Mouse (Mus musculus) midbrain, embryonic 11.5 days (tissue): ENCODE measurements around the gene AI182371. TPM values are rescaled to one million over a fixed set of nuclear protein-coding genes. Genes with fewer than 3 reads are reported as not detected.
A peak's percentile ranks its signal among the peaks of the same experiment; 100 is the strongest.

Source experiments
- ATAC-seq: fragments of 200-750 bp; cut with Nextera tagmentation; 2 replicates; pipeline ENCODE4 v1.8.0; 2017; ENCODE audit warnings: moderate TSS enrichment, moderate library complexity; ENCODE audit not compliant: low FRiP score
- DNase-seq: peaks from one replicate; pipeline ENCODE4 v3.0.0; 2015; ENCODE audit warnings: low spot score; ENCODE audit errors: missing footprints
- H3K27ac ChIP-seq: fragments of 300-500 bp; sonication (generic); 2 replicates; pipeline ENCODE4 v1.5.1; 2014; ENCODE audit warnings: low read depth, low read length
- H3K27me3 ChIP-seq: fragments of 300-500 bp; sonication (generic); 2 replicates; pipeline ENCODE4 v1.6.1; 2014; ENCODE audit warnings: mild to moderate bottlenecking, low read length, moderate library complexity, mixed read lengths; ENCODE audit not compliant: control insufficient read depth, insufficient read depth
- H3K36me3 ChIP-seq: fragments of 300-500 bp; sonication (generic); 2 replicates; pipeline ENCODE4 v1.6.1; 2014; ENCODE audit warnings: mild to moderate bottlenecking, low read length, moderate library complexity, mixed read lengths; ENCODE audit not compliant: control insufficient read depth, insufficient read depth
- H3K4me1 ChIP-seq: fragments of 300-500 bp; sonication (generic); 2 replicates; pipeline ENCODE4 v1.6.1; 2014; ENCODE audit warnings: low read length; ENCODE audit not compliant: control insufficient read depth, insufficient read depth
- H3K4me2 ChIP-seq: fragments of 300-500 bp; sonication (generic); 2 replicates; pipeline ENCODE4 v1.6.1; 2014; ENCODE audit warnings: mild to moderate bottlenecking, moderate library complexity
- H3K4me3 ChIP-seq: fragments of 300-500 bp; sonication (generic); 2 replicates; pipeline ENCODE4 v1.5.1; 2014; ENCODE audit warnings: low read depth, low read length
- H3K9ac ChIP-seq: fragments of 300-500 bp; sonication (generic); 2 replicates; pipeline ENCODE4 v1.6.1; 2014; ENCODE audit warnings: low read length
- H3K9me3 ChIP-seq: fragments of 300-500 bp; sonication (generic); 2 replicates; pipeline ENCODE4 v1.6.1; 2016; ENCODE audit warnings: low read length; ENCODE audit not compliant: control insufficient read depth
- whole genome bisulfite sequencing: fragments of 180-500 bp; shearing (Covaris S2); extraction: QIAGEN DNeasy Blood & Tissue Kit; methylation state at CpG from one replicate; pipeline ENCODE4 v1.1.7; 2014; 5-methylcytosine and 5-hydroxymethylcytosine counted together
- polyA plus RNA-seq: library from polyadenylated mRNA; unstranded; fragments of >200 nt; fragmentation: Nextera tagmentation; extraction: Ambion mirVana; gene quantifications from 2 replicates; pipeline ENCODE4 v1.2.1, GENCODE M21; 2014

Gene AI182371
- polyA plus RNA-seq = not detected in 2 replicates

GRCm38 (mm10) chr2:35101443-35101842, at the start of gene AI182371:
TSS of gene AI182371 (minus strand) at chr2:35101543.
- DNase-seq (no peak), ATAC-seq (no peak)
- no peak within 1 kb of the TSS for H3K27ac ChIP-seq
- no peak within 1 kb of the TSS for H3K9ac ChIP-seq
- no peak within 1 kb of the TSS for H3K4me3 ChIP-seq
- no peaks in the 10 kb centered on the region for H3K4me1 ChIP-seq
- WGBS = 90% methylated on average over 3 of the region's 3 CpGs
- no peaks in the 10 kb centered on the region for H3K36me3 ChIP-seq
- H3K4me2 ChIP-seq = no peak within 1 kb of the TSS
- no peaks in the 10 kb centered on the region for H3K27me3 ChIP-seq
- H3K9me3 ChIP-seq = no peaks in the 10 kb centered on the region

- ATAC-seq = no peak
- WGBS = 94% methylated on average over 10 of the region's 10 CpGs
- H3K36me3 ChIP-seq = peaks cover 38% of the 10 kb centered on the region
Measured at GRCm38 (mm10) chr2:35148806-35149205, 47.5 kb upstream of the AI182371 start.

GRCm38 (mm10) chr2:35141673-35142072, 40.3 kb upstream of the AI182371 start:
- Histone ChIP-seq H3K36me3 (peaks cover 36% of the 10 kb centered on the region), H3K4me2 (no peak overlapping the region), H3K9ac (no peak overlapping the region), H3K27ac (no peak overlapping the region), H3K27me3 (no peaks in the 10 kb centered on the region), H3K9me3 (no peaks in the 10 kb centered on the region), H3K4me3 (no peak overlapping the region), H3K4me1 (no peaks in the 10 kb centered on the region)
- DNase-seq (peak; percentile 31), ATAC-seq (no peak)
- 95% methylated on average over 3 of the region's 3 CpGs for WGBS

More at GRCm38 (mm10) chr2:35148806-35149205, 47.5 kb upstream of the AI182371 start:
- H3K4me3 ChIP-seq = no peak overlapping the region
- no peaks in the 10 kb centered on the region for H3K4me1 ChIP-seq
- H3K27me3 ChIP-seq = no peaks in the 10 kb centered on the region
- H3K4me2 ChIP-seq = no peak overlapping the region
- no peaks in the 10 kb centered on the region for H3K9me3 ChIP-seq
- H3K27ac ChIP-seq = no peak overlapping the region
- peak; percentile 56 for DNase-seq
- no peak overlapping the region for H3K9ac ChIP-seq

GRCm38 (mm10) chr2:35138576-35138975, 37.2 kb upstream of the AI182371 start:
- H3K27ac ChIP-seq = no peak overlapping the region
- no peaks in the 10 kb centered on the region for H3K27me3 ChIP-seq
- no peaks in the 10 kb centered on the region for H3K4me1 ChIP-seq
- ATAC-seq (no peak), DNase-seq (peak; percentile 54)
- H3K9ac ChIP-seq = no peak overlapping the region
- peaks cover 23% of the 10 kb centered on the region for H3K36me3 ChIP-seq
- H3K9me3 ChIP-seq = no peaks in the 10 kb centered on the region
- WGBS = 100% methylated on average over 1 of the region's 1 CpGs
- no peak overlapping the region for H3K4me3 ChIP-seq
- H3K4me2 ChIP-seq = no peak overlapping the region

- H3K27me3 ChIP-seq = no peaks in the 10 kb centered on the region
- 88% methylated on average over 5 of the region's 5 CpGs for WGBS
- no peak overlapping the region for H3K4me2 ChIP-seq
- no peaks in the 10 kb centered on the region for H3K9me3 ChIP-seq
- ATAC-seq (no peak), DNase-seq (peak; percentile 66)
- no peak overlapping the region for H3K4me3 ChIP-seq
- H3K36me3 ChIP-seq = peaks cover 12% of the 10 kb centered on the region
- peaks cover 8% of the 10 kb centered on the region for H3K4me1 ChIP-seq
- no peak overlapping the region for H3K9ac ChIP-seq
- no peak overlapping the region for H3K27ac ChIP-seq
Measured at GRCm38 (mm10) chr2:35133891-35134290, 32.5 kb upstream of the AI182371 start.

- ATAC-seq = 0 out of 2 replicates have a peak, but pooled peaks have one; percentile 19
- H3K9ac ChIP-seq = peak overlapping the region; percentile 70
- WGBS = 12% methylated on average over 5 of the region's 5 CpGs
- peak; percentile 88 for DNase-seq
- H3K4me2 ChIP-seq = peak overlapping the region; percentile 55
- no peaks in the 10 kb centered on the region for H3K9me3 ChIP-seq
- H3K36me3 ChIP-seq = peaks cover 8% of the 10 kb centered on the region
- H3K27ac ChIP-seq = no peak overlapping the region
- H3K4me1 ChIP-seq = peaks cover 8% of the 10 kb centered on the region
- peak overlapping the region; percentile 50 for H3K4me3 ChIP-seq
- H3K27me3 ChIP-seq = no peaks in the 10 kb centered on the region
Measured at GRCm38 (mm10) chr2:35132662-35133055, 31.3 kb upstream of the AI182371 start.

- peaks cover 5% of the 10 kb centered on the region; the same call in 1 of the 2 replicates for H3K36me3 ChIP-seq
- peak overlapping the region; percentile 70 for H3K9ac ChIP-seq
- peak; percentile 100 for DNase-seq
- no peaks in the 10 kb centered on the region for H3K27me3 ChIP-seq
- H3K4me3 ChIP-seq = peak overlapping the region; percentile 50
- WGBS = under 1% methylated on average over 21 of the region's 21 CpGs
- peak overlapping the region; percentile 55 for H3K4me2 ChIP-seq
- H3K27ac ChIP-seq = peak overlapping the region; percentile 44; the same call in 1 of the 2 replicates
- no peaks in the 10 kb centered on the region for H3K9me3 ChIP-seq
- ATAC-seq = peak; percentile 99
- H3K4me1 ChIP-seq = peaks cover 8% of the 10 kb centered on the region
Measured at GRCm38 (mm10) chr2:35131991-35132661, 30.8 kb upstream of the AI182371 start.

- Histone ChIP-seq H3K9me3 (no peaks in the 10 kb centered on the region), H3K27ac (no peak overlapping the region), H3K4me1 (peaks cover 8% of the 10 kb centered on the region), H3K4me2 (peak overlapping the region; percentile 55; the same call in 1 of the 2 replicates), H3K27me3 (no peaks in the 10 kb centered on the region), H3K36me3 (peaks cover 5% of the 10 kb centered on the region; the same call in 1 of the 2 replicates), H3K4me3 (no peak overlapping the region), H3K9ac (no peak overlapping the region; the same call in 1 of the 2 replicates)
- DNase-seq = no peak
- no peak for ATAC-seq
Measured at GRCm38 (mm10) chr2:35131491-35131890, 30.1 kb upstream of the AI182371 start.

- no peak overlapping the region for H3K9ac ChIP-seq
- H3K4me2 ChIP-seq = no peak overlapping the region
- no peak overlapping the region for H3K27ac ChIP-seq
- DNase-seq = peak; percentile 75
- H3K27me3 ChIP-seq = no peaks in the 10 kb centered on the region
- 73% methylated on average over 7 of the region's 7 CpGs for WGBS
- peaks cover 2% of the 10 kb centered on the region; the same call in 1 of the 2 replicates for H3K36me3 ChIP-seq
- H3K9me3 ChIP-seq = no peaks in the 10 kb centered on the region
- H3K4me1 ChIP-seq = no peaks in the 10 kb centered on the region
- no peak for ATAC-seq
- no peak overlapping the region for H3K4me3 ChIP-seq
Measured at GRCm38 (mm10) chr2:35124716-35125115, 23.4 kb upstream of the AI182371 start.
